ENCODE assay signal across 22 mouse cellular contexts in the genomic region with DNA sequence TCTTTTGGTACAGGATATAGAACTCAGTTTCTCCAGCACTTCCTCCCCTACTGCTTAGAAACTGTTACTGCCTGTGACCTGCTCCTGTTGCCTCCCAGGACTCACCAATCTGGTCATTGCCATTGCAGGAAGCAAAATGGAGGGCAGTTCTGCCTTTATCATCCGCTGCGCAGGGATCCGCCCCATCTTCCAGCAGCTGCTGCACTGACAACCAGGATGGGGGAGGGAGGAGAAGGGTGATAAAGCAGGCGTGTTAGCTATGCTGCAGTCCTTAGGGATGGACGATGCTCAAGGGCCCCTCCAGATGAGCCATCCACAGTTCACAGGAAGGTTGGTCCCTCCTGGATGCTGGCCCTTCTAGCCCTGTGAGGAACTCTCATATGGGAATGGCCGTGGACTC. TPM values are rescaled to one million over a fixed set of nuclear protein-coding genes. Genes with fewer than 3 reads are reported as not detected.
DNase-seq lines count a peak whose midpoint lies in the region; ATAC-seq and TF ChIP-seq lines count a peak whose summit lies in the region.
"Had no signal": no experiment of that assay in that cellular context is flagged by ENCODE, and none has a peak within 500 bp of the region (broad histone marks: within the 10 kb centered on the region; RNA-seq: fewer than 3 reads in every experiment).

No protein-coding gene starts in this region.

- ATAC-seq in liver, postnatal 0 days, result no peak
- peak; percentile 63 for ATAC-seq in liver, embryonic 13.5 days (ENCODE audit: low read depth)
- no peak for ATAC-seq in forebrain, postnatal 0 days
- ATAC-seq: forebrain, embryonic 15.5 days; hindbrain, embryonic 16.5 days; inflammation-experienced regulatory T-cells, adult 6 months had no signal

- no peak for TF ChIP-seq EP300 in liver, postnatal 0 days (IDR thresholded peaks at IDR 0.05; ENCODE audit: low read depth)

- peaks cover 8% of the 10 kb centered on the region for H3K4me1 ChIP-seq in liver, postnatal 0 days (ENCODE audit: insufficient read depth)
- H3K4me1 ChIP-seq in erythroblast, embryonic 14.5 days (ENCODE audit: control insufficient read depth), result peaks cover 62% of the 10 kb centered on the region
- peaks cover 61% of the 10 kb centered on the region for H3K4me1 ChIP-seq in liver, embryonic 13.5 days (replicated peaks)
- no peaks in the 10 kb centered on the region for H3K4me1 ChIP-seq in forebrain, postnatal 0 days (ENCODE audit: insufficient read depth)

- TF ChIP-seq CTCF in liver, postnatal 0 days (IDR thresholded peaks at IDR 0.05; ENCODE audit: low read depth), result no peak
- no peak for TF ChIP-seq CTCF in forebrain, postnatal 0 days (IDR thresholded peaks at IDR 0.05; ENCODE audit: low read depth)

- no peaks in the 10 kb centered on the region for H3K27me3 ChIP-seq in liver, postnatal 0 days (ENCODE audit: insufficient read depth, low read length)
- H3K27me3 ChIP-seq in erythroblast, embryonic 14.5 days (ENCODE audit: control insufficient read depth), result no peaks in the 10 kb centered on the region; the same call in 1 of the 2 replicates
- no peaks in the 10 kb centered on the region for H3K27me3 ChIP-seq in liver, embryonic 13.5 days
- no peaks in the 10 kb centered on the region for H3K27me3 ChIP-seq in forebrain, postnatal 0 days (ENCODE audit: insufficient read depth, low read length)
- H3K27me3 ChIP-seq: embryonic facial prominence, embryonic 15.5 days; forebrain, embryonic 15.5 days; heart, embryonic 12.5 days had no signal

- H3K27ac ChIP-seq in liver, postnatal 0 days (ENCODE audit: low read depth), result no peak overlapping the region
- H3K27ac ChIP-seq in liver, embryonic 13.5 days, result peak overlapping the region; percentile 85
- no peak overlapping the region for H3K27ac ChIP-seq in forebrain, postnatal 0 days (ENCODE audit: low read depth, low read length)
- H3K27ac ChIP-seq: embryonic facial prominence, embryonic 15.5 days; forebrain, embryonic 15.5 days; hindbrain, embryonic 10.5 days had no signal

- WGBS in liver, postnatal 0 days (ENCODE audit: insufficient replicate concordance), result 77% methylated on average over 6 of the region's 6 CpGs
- WGBS in liver, embryonic 13.5 days (ENCODE audit: insufficient replicate concordance), result 33% methylated on average over 6 of the region's 6 CpGs
- 94% methylated on average over 6 of the region's 6 CpGs for WGBS in forebrain, postnatal 0 days

- H3K4me3 ChIP-seq in liver, postnatal 0 days (ENCODE audit: low read depth, low read length), result no peak overlapping the region
- H3K4me3 ChIP-seq in erythroblast, embryonic 14.5 days (replicated peaks), result peak overlapping the region; percentile 45
- H3K4me3 ChIP-seq in liver, embryonic 13.5 days (replicated peaks), result no peak overlapping the region; the same call in 1 of the 2 replicates
- H3K4me3 ChIP-seq in forebrain, postnatal 0 days (ENCODE audit: low read depth, low read length), result no peak overlapping the region
- H3K4me3 ChIP-seq: embryonic facial prominence, embryonic 15.5 days; forebrain, embryonic 15.5 days; heart, embryonic 12.5 days; hindbrain, embryonic 10.5 days had no signal

- no peak overlapping the region for H3K9ac ChIP-seq in liver, postnatal 0 days (replicated peaks)
- H3K9ac ChIP-seq in liver, embryonic 13.5 days, result peak overlapping the region; percentile 54
- H3K9ac ChIP-seq in forebrain, postnatal 0 days, result no peak overlapping the region
- H3K9ac ChIP-seq: embryonic facial prominence, embryonic 15.5 days; forebrain, embryonic 15.5 days; heart, embryonic 12.5 days had no signal

- H3K36me3 ChIP-seq in liver, postnatal 0 days (replicated peaks; ENCODE audit: insufficient read depth, low read length), result peaks cover 75% of the 10 kb centered on the region
- H3K36me3 ChIP-seq in erythroblast, embryonic 14.5 days (ENCODE audit: control insufficient read depth), result peaks cover 87% of the 10 kb centered on the region
- peaks cover 84% of the 10 kb centered on the region for H3K36me3 ChIP-seq in liver, embryonic 13.5 days
- peaks cover 76% of the 10 kb centered on the region for H3K36me3 ChIP-seq in forebrain, postnatal 0 days (ENCODE audit: insufficient read depth)

- no peaks in the 10 kb centered on the region for H3K9me3 ChIP-seq in liver, postnatal 0 days (ENCODE audit: low read length)
- H3K9me3 ChIP-seq in erythroblast, embryonic 14.5 days (ENCODE audit: control insufficient read depth, low read length), result peaks cover 5% of the 10 kb centered on the region
- H3K9me3 ChIP-seq in liver, embryonic 13.5 days (replicated peaks), result no peaks in the 10 kb centered on the region
- no peaks in the 10 kb centered on the region for H3K9me3 ChIP-seq in forebrain, postnatal 0 days (ENCODE audit: low read length)
- H3K9me3 ChIP-seq: embryonic facial prominence, embryonic 15.5 days; forebrain, embryonic 15.5 days; heart, embryonic 12.5 days; hindbrain, embryonic 10.5 days had no signal

- H3K4me2 ChIP-seq in liver, postnatal 0 days (ENCODE audit: low read depth, low read length), result no peak overlapping the region
- H3K4me2 ChIP-seq in liver, embryonic 13.5 days, result peak overlapping the region; percentile 53
- H3K4me2 ChIP-seq in forebrain, postnatal 0 days (ENCODE audit: low read depth), result no peak overlapping the region
- H3K4me2 ChIP-seq: embryonic facial prominence, embryonic 15.5 days; forebrain, embryonic 15.5 days; heart, embryonic 12.5 days had no signal

- DNase-seq in liver, result peak; percentile 85
- DNase-seq in liver, postnatal 0 days, result no peak
- DNase-seq in c-Kit-negative CD71-positive TER-119-positive erythroid progenitor cells, embryonic 14.5 days (ENCODE audit: low read depth, low spot score), result peak; percentile 62
- peak; percentile 72 for DNase-seq in liver, embryonic 13.5 days
- DNase-seq in forebrain, postnatal 0 days, result no peak
- DNase-seq in cerebellum, postnatal 25 days, result no peak
- no peak for DNase-seq in gastrocnemius, postnatal 4 days (ENCODE audit: low spot score in 2 of 2)
- DNase-seq: adrenal gland, postnatal 10 days; cerebellum, adult 18-20 months; gastrocnemius, postnatal 10 days had no signal

RNA-seq across cellular contexts. Expression of a gene that starts 4.8 kb away (rescaled TPM):
- polyA plus RNA-seq in liver, postnatal 0 days (2015; fragmentation: Nextera tagmentation; extraction: Ambion mirVana), result 21.3 and 22.5 TPM in 2 replicates
- polyA plus RNA-seq in erythroblast, embryonic 14.5 days (2012), result 13.6 and 25.2 TPM in 2 replicates
- polyA plus RNA-seq in liver, embryonic 13.5 days (2015; fragmentation: Nextera tagmentation; extraction: Ambion mirVana), result 47.9 and 49.6 TPM in 2 replicates
- 43.3 and 50.5 TPM in 2 replicates for total RNA-seq in forebrain, postnatal 0 days (2014; rRNA removed)
- polyA plus RNA-seq in forebrain, postnatal 0 days (2015; fragmentation: Nextera tagmentation; extraction: Ambion mirVana), result 41.2 and 45.8 TPM in 2 replicates
- total RNA-seq in gastrocnemius, postnatal 4 days (2021), result 10 to 100 TPM; 11.6 to 13.5 TPM

RNA-seq across cellular contexts. Expression of a gene that starts 16.2 kb away (rescaled TPM):
- polyA plus RNA-seq in liver, postnatal 0 days (2015; fragmentation: Nextera tagmentation; extraction: Ambion mirVana), result 0.08 and 0.16 TPM in 2 replicates
- polyA plus RNA-seq in erythroblast, embryonic 14.5 days (2012), result 0.06 TPM in 1 of 2 replicates, not detected in the other
- polyA plus RNA-seq in liver, embryonic 13.5 days (2015; fragmentation: Nextera tagmentation; extraction: Ambion mirVana), result 0.13 and 0.20 TPM in 2 replicates
- total RNA-seq in forebrain, postnatal 0 days (2014; rRNA removed), result 0.62 TPM in 1 of 2 replicates, not detected in the other
- 0.12 and 0.20 TPM in 2 replicates for polyA plus RNA-seq in forebrain, postnatal 0 days (2015; fragmentation: Nextera tagmentation; extraction: Ambion mirVana)
- total RNA-seq in gastrocnemius, postnatal 4 days (2021), result not detected
- total RNA-seq: heart, adult 8-10 months; heart, postnatal 25 days had no signal
- polyA plus RNA-seq: C2C12; embryonic facial prominence, embryonic 11.5 days; forebrain, embryonic 15.5 days; heart, embryonic 12.5 days; heart, embryonic 16.5 days; hindbrain, embryonic 10.5 days; inflammation-experienced regulatory T-cells, adult 6 months had no signal

RNA-seq across cellular contexts. Expression of a gene that starts 17.1 kb away (rescaled TPM):
- polyA plus RNA-seq in liver, postnatal 0 days (2015; fragmentation: Nextera tagmentation; extraction: Ambion mirVana), result 70.9 and 76.4 TPM in 2 replicates
- 1.8 and 3.6 TPM in 2 replicates for polyA plus RNA-seq in erythroblast, embryonic 14.5 days (2012)
- polyA plus RNA-seq in liver, embryonic 13.5 days (2015; fragmentation: Nextera tagmentation; extraction: Ambion mirVana), result 171 and 185 TPM in 2 replicates
- total RNA-seq in forebrain, postnatal 0 days (2014; rRNA removed), result 213 and 218 TPM in 2 replicates
- 179 and 191 TPM in 2 replicates for polyA plus RNA-seq in forebrain, postnatal 0 days (2015; fragmentation: Nextera tagmentation; extraction: Ambion mirVana)
- total RNA-seq in gastrocnemius, postnatal 4 days (2021), result 100 to 1,000 TPM; 106 to 111 TPM

RNA-seq across cellular contexts. Expression of a gene that starts 29.6 kb away (rescaled TPM):
- polyA plus RNA-seq in liver, postnatal 0 days (2015; fragmentation: Nextera tagmentation; extraction: Ambion mirVana), result 125 and 140 TPM in 2 replicates
- polyA plus RNA-seq in erythroblast, embryonic 14.5 days (2012), result 15.5 and 19.5 TPM in 2 replicates
- 85.3 and 101 TPM in 2 replicates for polyA plus RNA-seq in liver, embryonic 13.5 days (2015; fragmentation: Nextera tagmentation; extraction: Ambion mirVana)
- total RNA-seq in forebrain, postnatal 0 days (2014; rRNA removed), result 198 and 209 TPM in 2 replicates
- 224 and 248 TPM in 2 replicates for polyA plus RNA-seq in forebrain, postnatal 0 days (2015; fragmentation: Nextera tagmentation; extraction: Ambion mirVana)
- total RNA-seq in gastrocnemius, postnatal 4 days (2021), result 100 to 1,000 TPM; 212 to 246 TPM

RNA-seq across cellular contexts. Expression of a gene that starts 50.8 kb away (rescaled TPM):
- 0.92 and 1.3 TPM in 2 replicates for polyA plus RNA-seq in liver, postnatal 0 days (2015; fragmentation: Nextera tagmentation; extraction: Ambion mirVana)
- polyA plus RNA-seq in erythroblast, embryonic 14.5 days (2012), result 0.05 and 0.09 TPM in 2 replicates
- 1.0 and 1.2 TPM in 2 replicates for polyA plus RNA-seq in liver, embryonic 13.5 days (2015; fragmentation: Nextera tagmentation; extraction: Ambion mirVana)
- 23.8 and 29.1 TPM in 2 replicates for total RNA-seq in forebrain, postnatal 0 days (2014; rRNA removed)
- 7.2 and 8.0 TPM in 2 replicates for polyA plus RNA-seq in forebrain, postnatal 0 days (2015; fragmentation: Nextera tagmentation; extraction: Ambion mirVana)
- total RNA-seq in gastrocnemius, postnatal 4 days (2021), result 10 to 100 TPM; 26.5 to 29.4 TPM

Comparison
In these comparisons a context has a peak if more than half of its experiments do, and no peak if none do; other contexts are left out.
1. DNase-seq: peak in liver (single experiment), c-Kit-negative CD71-positive TER-119-positive erythroid progenitor cells, embryonic 14.5 days (single experiment) and liver, embryonic 13.5 days (single experiment); none in liver, postnatal 0 days (single experiment), forebrain, postnatal 0 days (single experiment), cerebellum, postnatal 25 days (0 of 2) and gastrocnemius, postnatal 4 days (0 of 2).
2. RNA of a gene that starts 17.1 kb away (polyA plus RNA-seq): 179 to 191 TPM in forebrain, postnatal 0 days, 171 to 185 TPM in liver, embryonic 13.5 days and 70.9 to 76.4 TPM in liver, postnatal 0 days; 1.8 to 3.6 TPM in erythroblast, embryonic 14.5 days; every median in the first group is over 10 times any median in the second.